Mouse (Mus musculus) left cerebral cortex, postnatal 36 days (tissue): ENCODE results near the gene Gm20604. TPM values are rescaled to one million over a fixed set of nuclear protein-coding genes. Genes with fewer than 3 reads are reported as not detected.

Source experiments
- DNase-seq, 2 experiments: peaks; one replicate each; pipeline ENCODE4 v3.0.0; 2021 to 2022; ENCODE audit warnings: low spot score in 2 of 2, mixed read lengths in 1 of 2
- intact Hi-C: fragments of 180-260 bp; cut with DNase I; formaldehyde crosslinking; loops from one replicate; pipeline ENCODE4 v1.15.1; 2025
- total RNA-seq, 2 experiments: library from RNA; stranded (reverse); gene quantifications; 2 replicates each; pipeline ENCODE4 v1.2.3; 2021

Gm20604 gene
- total RNA-seq, 2 experiments from 2014 or later: 17.4 to 20.6 TPM

DNA sequence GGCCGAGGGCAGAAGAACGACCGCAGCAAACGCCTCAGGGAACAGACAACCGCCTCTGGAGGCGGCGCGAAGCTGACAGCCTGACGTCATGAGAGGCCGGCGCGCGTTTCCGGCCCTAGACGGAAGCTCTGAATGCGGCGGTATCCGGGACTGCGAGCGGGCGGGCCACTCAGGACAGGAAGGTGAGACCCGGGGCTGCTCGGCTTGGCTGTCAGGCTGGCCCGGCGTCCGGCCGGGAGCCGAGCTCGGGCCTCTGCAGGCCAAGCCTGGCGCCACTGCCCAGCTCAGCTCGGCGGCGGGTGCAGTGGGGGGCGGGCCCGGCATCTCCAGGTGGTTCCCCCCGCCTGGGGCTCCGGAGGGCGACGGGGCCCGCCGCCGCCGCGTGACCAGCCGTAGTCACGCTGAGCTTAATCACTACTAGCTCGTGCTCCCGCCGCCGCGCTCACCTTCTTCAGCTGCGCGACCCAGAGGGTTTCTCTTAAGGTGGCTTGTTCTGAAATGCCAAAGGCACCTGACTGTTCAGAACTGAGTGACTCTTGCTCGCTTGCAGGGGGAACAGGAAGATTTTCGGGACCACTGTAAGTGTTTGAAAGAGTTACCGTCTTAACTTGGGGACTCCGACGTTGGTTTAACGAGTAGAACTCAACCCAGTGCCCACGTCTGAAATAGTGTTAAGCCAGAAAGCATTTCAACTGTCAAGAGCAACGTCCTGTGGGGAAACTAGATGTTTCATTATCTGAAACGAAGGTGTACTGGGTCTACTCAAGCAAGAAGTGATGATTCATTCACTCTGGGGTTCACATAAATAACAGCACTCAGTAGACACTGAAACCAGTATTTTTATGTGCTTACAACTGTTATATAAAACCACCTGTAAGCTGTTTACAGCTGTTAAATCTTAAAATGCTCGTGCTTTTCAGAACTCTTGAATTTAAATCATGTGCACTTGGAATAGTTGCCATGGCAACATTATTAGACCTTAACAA lies 14.6 kb downstream of the Gm20604 start, which contains the start of the genes Moap1 and Tmem251:
Moap1 (minus strand) TSS at position 73 of the 986 bp plus-strand sequence.
Tmem251 (plus strand) TSS at position 174 of the 986 bp plus-strand sequence.
- peak; percentile 92 to 94 for DNase-seq
- intact Hi-C loops: no loop called here

DNA sequence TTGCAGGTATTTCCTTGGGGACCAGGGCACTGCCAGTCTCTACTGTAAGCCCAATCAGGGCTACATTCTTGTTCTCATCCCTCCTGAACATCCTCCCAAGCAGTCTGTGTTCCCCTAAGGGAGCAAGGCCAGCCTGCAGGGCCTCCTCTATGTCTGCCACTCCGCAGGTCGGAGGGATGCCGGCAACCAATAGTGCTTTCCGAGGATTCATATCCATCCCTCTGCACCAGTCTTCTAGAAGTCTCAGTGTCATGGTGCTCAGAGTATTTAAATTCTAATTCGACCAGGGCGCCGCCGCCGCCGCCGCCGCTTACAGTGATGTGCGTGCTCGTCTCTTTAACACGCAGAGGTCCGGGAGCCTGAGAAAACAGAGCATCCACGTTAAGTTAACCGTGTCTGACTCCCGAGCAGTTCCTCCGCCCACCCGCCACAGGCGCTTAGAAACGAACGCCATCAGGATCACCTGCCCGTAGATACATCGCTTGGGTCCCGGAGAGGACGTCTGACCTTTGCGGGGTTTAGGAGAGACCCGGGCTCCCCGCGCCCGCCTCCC lies 15.4 kb downstream of the Gm20604 start:
- no peak for DNase-seq

DNA sequence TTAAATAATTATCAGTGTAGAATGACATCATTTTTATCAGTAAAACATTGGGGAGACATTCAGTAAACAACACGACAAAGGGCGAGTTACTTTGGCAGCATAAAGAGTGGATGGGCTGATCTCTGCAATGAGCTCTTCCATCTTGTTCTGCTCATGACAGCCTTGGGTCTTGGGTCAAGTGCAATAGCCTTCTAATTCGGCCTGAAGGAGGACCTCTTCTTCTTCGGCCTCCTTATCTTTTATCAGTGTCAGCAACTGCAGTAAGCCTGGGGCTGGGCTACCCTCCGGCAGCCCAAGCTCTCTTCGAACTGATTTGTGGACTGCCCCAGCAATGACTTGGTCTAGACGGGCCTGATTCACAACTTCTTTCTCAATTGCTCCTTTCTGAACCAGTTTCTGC lies 16.4 kb downstream of the Gm20604 start:
- no peak for DNase-seq
- intact Hi-C loops: no loop called here

More for the DNA sequence above, 15.4 kb downstream of the Gm20604 start:
- intact Hi-C loops: no loop called here

DNA sequence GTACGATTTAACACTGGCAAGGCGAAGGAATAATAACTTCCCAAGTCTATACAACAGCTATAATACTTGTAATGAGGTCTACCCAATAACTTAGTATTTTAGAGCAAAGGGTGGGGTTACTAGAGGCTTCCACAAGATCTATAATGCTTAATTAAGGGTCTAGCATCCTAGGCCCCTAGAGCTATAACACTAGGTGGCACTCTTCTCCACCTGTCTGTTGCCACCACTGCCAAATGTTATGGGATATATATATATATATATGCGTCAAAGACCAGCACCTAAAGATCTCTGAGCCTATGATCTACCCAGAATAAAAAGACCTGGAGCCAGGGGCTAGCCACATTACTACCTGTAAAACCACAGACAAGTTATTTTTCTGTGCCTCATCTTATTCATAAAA lies 18.2 kb downstream of the Gm20604 start:
- DNase-seq: no peak
- intact Hi-C loops: no loop called here

DNA sequence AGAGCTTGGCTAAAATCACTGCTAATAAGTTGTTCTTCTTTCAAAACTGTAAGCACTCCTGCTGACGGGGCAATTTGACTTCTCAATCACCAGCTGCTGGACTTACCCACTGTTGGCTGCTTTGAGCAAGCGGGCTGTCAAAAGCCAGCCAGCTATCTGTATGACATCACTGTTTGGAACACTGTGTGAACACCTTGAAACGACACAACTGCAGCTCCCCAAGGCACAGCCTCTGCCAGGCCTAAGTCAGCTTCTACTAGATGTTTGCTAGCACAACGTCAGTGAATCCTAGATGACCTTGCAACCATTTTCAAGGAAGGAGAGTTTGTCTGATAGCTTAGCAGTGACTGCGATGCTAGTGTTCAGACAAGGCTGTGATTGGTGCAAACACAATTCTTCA lies 19.4 kb downstream of the Gm20604 start:
- no peak for DNase-seq
- intact Hi-C loops: no loop called here

DNA sequence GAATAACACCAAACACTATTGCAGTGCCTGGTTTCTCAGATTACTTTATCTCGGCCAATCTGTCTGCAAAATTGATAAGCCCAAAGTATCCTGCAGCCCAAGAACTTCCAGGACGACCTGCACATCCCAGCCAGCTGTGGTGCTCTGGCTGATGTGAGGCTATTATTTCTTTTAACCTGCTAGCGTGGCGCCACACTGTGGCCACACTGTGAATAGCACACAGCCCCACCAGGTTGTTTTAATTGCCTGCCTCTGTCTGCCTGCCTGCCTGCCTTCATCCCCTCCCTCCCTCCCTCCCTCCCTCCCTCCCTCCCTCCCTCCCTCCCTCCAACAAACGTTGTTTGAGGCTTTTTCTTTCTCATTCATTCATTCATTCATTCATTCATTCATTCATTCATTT lies 25.1 kb downstream of the Gm20604 start:
- intact Hi-C loops: no loop called here
- DNase-seq: no peak

DNA sequence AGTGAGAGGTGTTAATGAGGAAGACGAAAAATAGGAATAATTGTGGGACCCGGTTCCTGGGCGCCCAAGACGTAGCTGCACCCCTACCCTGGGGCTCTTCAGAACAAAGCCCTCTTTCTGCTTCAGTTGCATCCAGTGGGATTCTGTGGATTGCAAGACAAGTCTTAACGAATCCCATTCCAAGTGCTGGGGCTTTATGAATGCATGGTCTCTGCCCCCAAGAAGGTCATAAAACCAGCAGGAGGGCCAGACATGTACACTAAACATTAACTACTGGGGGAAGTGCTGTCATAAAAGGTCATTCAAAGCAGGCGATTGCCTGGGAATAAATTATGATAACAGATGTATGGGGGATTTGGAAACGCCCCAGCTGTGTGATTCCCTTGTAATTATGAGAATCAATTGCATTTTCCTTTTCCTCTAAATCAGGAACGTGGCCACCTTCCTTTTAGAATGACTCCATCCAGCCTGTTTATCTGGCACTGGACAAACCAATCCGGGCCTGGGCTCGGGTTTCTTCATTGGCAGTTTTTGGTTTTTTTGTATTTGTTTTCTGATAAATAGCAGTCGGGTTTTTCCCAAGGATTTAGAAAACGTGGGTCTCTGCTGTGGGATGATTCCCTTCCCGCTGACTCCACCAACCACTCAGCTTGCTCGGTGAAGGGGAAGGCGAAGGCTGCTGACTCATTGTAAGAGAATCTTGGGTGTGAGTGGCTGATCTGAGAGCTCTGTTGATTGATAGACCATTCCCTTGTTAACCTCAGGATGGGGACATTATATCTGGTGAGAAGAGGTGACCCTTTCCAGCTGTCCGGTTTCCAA lies 27.5 kb downstream of the Gm20604 start:
- no peak for DNase-seq
- intact Hi-C loops: no loop called here

GRCm38 (mm10) chr12:102729855-102730797 lies 28.3 kb downstream of the Gm20604 start:
- peak; percentile 61 to 68 for DNase-seq
- intact Hi-C loops: no loop called here

- no peak for DNase-seq
- intact Hi-C loops: no loop called here
These were observed 32.7 kb downstream of the Gm20604 start for GRCm38 (mm10) chr12:102725761-102726175.

DNA sequence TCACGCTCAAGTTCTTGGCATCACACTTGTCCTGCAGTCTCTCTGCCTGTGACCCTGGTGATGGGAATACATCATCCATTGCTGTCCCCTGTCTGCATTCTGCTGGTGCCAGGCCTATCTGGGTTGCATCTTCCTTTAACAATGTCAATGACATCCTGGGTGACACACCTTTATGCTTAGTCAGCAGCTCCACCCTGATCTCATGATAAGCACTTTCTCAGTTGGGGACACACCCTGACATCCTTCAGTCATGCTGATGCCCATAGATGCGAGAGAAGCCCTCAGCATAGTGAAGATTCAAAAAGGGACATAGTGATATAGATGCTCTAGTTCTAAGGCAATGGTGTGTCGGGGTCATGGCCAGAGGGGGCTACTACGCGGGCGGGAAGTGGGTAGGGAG lies 33.3 kb downstream of the Gm20604 start:
- no peak for DNase-seq
- intact Hi-C loops: no loop called here

DNA sequence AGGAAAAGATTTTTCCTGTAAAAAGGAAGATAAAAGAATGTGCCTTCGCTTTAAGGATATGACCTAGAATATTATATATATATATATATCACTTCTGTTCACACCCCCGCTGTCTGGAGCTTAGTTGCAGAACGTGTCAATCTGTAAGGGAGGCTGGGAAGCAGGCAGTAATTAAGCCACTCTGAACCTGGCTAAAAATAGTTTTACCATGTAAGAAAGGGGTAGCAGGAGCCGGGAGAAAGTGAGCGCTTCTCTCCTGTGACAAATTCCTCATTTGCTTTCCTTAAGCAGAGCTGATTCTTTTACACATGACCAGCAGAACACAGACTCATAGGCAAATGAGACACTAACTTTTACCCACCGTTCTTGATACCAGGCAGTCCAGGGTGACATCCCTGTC lies 34.6 kb downstream of the Gm20604 start:
- intact Hi-C loops: no loop called here
- DNase-seq: no peak

- intact Hi-C loops: no loop called here
- DNase-seq: no peak
These were observed 35.5 kb downstream of the Gm20604 start for GRCm38 (mm10) chr12:102722966-102723365.

DNA sequence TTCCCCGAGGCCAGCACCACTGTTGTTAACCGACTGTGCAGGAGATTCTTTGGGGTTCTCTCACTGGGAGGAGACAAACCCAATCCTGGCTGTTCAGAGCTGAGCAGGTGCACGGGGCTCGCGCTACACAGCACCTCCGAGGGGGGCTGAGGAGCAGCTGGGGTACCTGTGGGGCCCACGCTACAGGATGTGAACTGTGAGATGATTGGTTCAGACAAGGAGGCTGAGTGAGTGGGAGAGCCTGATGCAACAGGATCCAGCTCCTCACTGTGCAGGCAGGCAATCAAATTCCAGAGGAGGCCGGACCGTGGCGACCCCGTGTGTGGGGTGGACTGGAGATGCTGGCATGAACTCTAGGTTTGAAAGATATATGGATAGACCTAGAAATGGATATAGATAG lies 36.0 kb downstream of the Gm20604 start:
- no peak for DNase-seq
- intact Hi-C loops: no loop called here

- intact Hi-C loops: loop anchor here (1.0 kb wide), 1 partner anchor 140 kb away; no protein-coding TSS in a partner anchor
- no peak for DNase-seq
These were observed 38.7 kb downstream of the Gm20604 start for GRCm38 (mm10) chr12:102719552-102720315.

- DNase-seq: no peak
- intact Hi-C loops: no loop called here
These were observed 43.6 kb downstream of the Gm20604 start for GRCm38 (mm10) chr12:102714654-102715395.

DNA sequence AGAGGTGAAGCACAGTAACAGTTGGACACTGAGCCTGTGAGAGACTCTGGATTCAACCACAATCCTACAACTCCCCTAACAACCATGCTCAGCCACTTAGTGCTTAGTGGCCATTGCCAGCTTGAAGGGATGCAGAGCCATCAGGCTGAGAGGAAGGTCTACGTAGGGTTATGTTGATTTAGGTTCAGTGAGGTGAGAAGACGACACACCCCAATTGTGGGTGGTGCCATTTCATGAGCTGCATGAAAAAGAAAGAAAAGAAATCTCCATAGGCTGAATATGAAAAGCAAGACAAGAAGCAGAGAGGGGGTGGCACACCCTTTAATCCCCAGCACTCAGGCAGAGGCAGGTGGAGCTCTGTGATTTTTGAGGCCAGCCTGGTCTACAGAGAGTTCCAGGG lies 44.4 kb downstream of the Gm20604 start:
- intact Hi-C loops: no loop called here
- no peak for DNase-seq

DNA sequence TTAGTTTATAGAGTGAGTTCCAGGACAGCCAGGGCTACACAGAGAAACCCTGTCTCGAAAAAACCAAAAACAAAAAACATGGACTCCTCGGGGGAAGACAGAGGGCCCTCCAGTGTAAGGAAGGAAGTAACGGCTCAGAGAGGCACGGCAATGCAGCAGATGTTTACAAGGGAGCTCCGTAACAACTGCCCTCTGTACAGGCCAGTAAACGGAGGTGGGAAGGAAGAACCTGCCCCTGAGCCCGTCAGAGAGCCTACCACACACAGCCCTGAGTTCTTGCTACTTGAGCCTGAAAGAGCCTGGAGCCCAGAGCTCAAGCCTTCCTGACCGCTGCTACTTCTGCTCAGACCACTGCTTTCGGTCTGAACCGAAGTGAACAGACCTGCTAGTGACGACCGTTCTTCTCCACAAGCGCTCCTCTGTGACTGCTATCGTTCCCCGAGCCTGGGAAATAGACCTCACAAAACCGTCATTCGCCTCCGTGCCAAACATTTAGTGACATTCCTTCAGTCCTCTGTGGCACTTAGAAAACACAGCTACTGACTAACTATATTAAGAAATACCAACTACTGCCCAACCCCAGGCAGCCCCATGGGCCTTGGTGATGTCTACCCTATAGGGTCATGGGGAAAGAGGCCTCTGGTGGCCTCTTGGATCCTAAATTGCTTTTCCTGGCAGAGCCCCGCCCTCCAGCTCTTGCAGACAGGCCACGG lies 45.2 kb downstream of the Gm20604 start:
- intact Hi-C loops: no loop called here
- no peak for DNase-seq
